Mouse (Mus musculus) midbrain, embryonic 13.5 days (tissue): ENCODE measurements around the gene Ldhb. TPM values are rescaled to one million over a fixed set of nuclear protein-coding genes. Genes with fewer than 3 reads are reported as not detected.
"Not testable (repeated sequence)": the region's sequence is repeated elsewhere in the genome, so short reads cannot be mapped to it uniquely, and the experiment has no call there.

ENCODE experiments used
- ATAC-seq: fragments of 200-750 bp; cut with Nextera tagmentation; 2 replicates; pipeline ENCODE4 v1.8.0; 2017; ENCODE audit warnings: mild to moderate bottlenecking, moderate TSS enrichment, moderate library complexity
- H3K27ac ChIP-seq: fragments of 300-500 bp; sonication (generic); 2 replicates; pipeline ENCODE4 v1.5.1; 2015; ENCODE audit warnings: inconsistent platforms, mild to moderate bottlenecking, moderate library complexity
- H3K27me3 ChIP-seq: fragments of 300-500 bp; sonication (generic); 2 replicates; pipeline ENCODE4 v1.6.1; 2015; ENCODE audit warnings: mild to moderate bottlenecking, inconsistent platforms
- H3K36me3 ChIP-seq: fragments of 300-500 bp; sonication (generic); 2 replicates; pipeline ENCODE4 v1.6.1; 2015; ENCODE audit warnings: mild to moderate bottlenecking, inconsistent platforms
- H3K4me1 ChIP-seq: fragments of 300-500 bp; sonication (generic); replicated peaks from 2 replicates; pipeline ENCODE4 v1.6.1; 2015; ENCODE audit warnings: inconsistent platforms
- H3K4me2 ChIP-seq: fragments of 300-500 bp; sonication (generic); replicated peaks from 2 replicates; pipeline ENCODE4 v1.6.1; 2015; ENCODE audit warnings: moderate library complexity, mild to moderate bottlenecking, inconsistent platforms
- H3K4me3 ChIP-seq: fragments of 300-500 bp; sonication (generic); replicated peaks from 2 replicates; pipeline ENCODE4 v1.5.1; 2015; ENCODE audit warnings: mild to moderate bottlenecking, inconsistent platforms
- H3K9ac ChIP-seq: fragments of 300-500 bp; sonication (generic); replicated peaks from 2 replicates; pipeline ENCODE4 v1.6.1; 2015; ENCODE audit warnings: mild to moderate bottlenecking, inconsistent platforms
- H3K9me3 ChIP-seq: fragments of 300-500 bp; sonication (generic); 2 replicates; pipeline ENCODE4 v1.6.1; 2016; ENCODE audit warnings: mild to moderate bottlenecking, inconsistent platforms
- whole genome bisulfite sequencing: fragments of 180-500 bp; shearing (Covaris S2); methylation state at CpG from one replicate; pipeline ENCODE4 v1.1.7; 2015; 5-methylcytosine and 5-hydroxymethylcytosine counted together
- polyA plus RNA-seq: library from polyadenylated mRNA; unstranded; fragments of >200 nt; fragmentation: Nextera tagmentation; extraction: Ambion mirVana; gene quantifications from 2 replicates; pipeline ENCODE4 v1.2.1, GENCODE M21; 2015

Ldhb gene
- polyA plus RNA-seq, 1 experiment from 2014 or later = 473 TPM

- H3K4me1 ChIP-seq = peaks cover 34% of the 10 kb centered on the region
- no peak overlapping the region for H3K9ac ChIP-seq
- no peaks in the 10 kb centered on the region for H3K9me3 ChIP-seq
- 25% methylated on average over 4 of the region's 4 CpGs for WGBS
- no peak overlapping the region; the same call in 1 of the 2 replicates for H3K4me3 ChIP-seq
- no peak for ATAC-seq
- H3K27ac ChIP-seq = no peak overlapping the region
- peaks cover 8% of the 10 kb centered on the region; the same call in 1 of the 2 replicates for H3K36me3 ChIP-seq
- H3K4me2 ChIP-seq = no peak overlapping the region
- peaks cover 30% of the 10 kb centered on the region for H3K27me3 ChIP-seq
Measured at GRCm38 (mm10) chr6:142508663-142509062, 906 bp upstream of the Ldhb start.

- Histone ChIP-seq H3K4me2 (peak overlapping the region; percentile 92), H3K36me3 (peaks cover 10% of the 10 kb centered on the region; the same call in 1 of the 2 replicates), H3K4me3 (peak overlapping the region; percentile 77), H3K27ac (peak overlapping the region; percentile 65), H3K9ac (peak overlapping the region; percentile 82), H3K4me1 (peaks cover 37% of the 10 kb centered on the region), H3K27me3 (peaks cover 30% of the 10 kb centered on the region), H3K9me3 (no peaks in the 10 kb centered on the region)
- peak; percentile 83 for ATAC-seq
- 2% methylated on average over 30 of the region's 30 CpGs for WGBS
Measured at GRCm38 (mm10) chr6:142507033-142507784, 548 bp downstream of the Ldhb start.

GRCm38 (mm10) chr6:142506338-142507032 lies 1.3 kb downstream of the Ldhb start:
- Histone ChIP-seq H3K4me3 (peak overlapping the region; percentile 77), H3K27me3 (peaks cover 25% of the 10 kb centered on the region), H3K36me3 (peaks cover 17% of the 10 kb centered on the region; the same call in 1 of the 2 replicates), H3K27ac (no peak overlapping the region), H3K4me1 (peaks cover 40% of the 10 kb centered on the region), H3K9ac (peak overlapping the region; percentile 82), H3K9me3 (no peaks in the 10 kb centered on the region), H3K4me2 (peak overlapping the region; percentile 92)
- WGBS = 8% methylated on average over 10 of the region's 10 CpGs
- ATAC-seq = no peak

GRCm38 (mm10) chr6:142503601-142504000 lies 4.2 kb downstream of the Ldhb start:
- H3K4me3 ChIP-seq = no peak overlapping the region
- H3K9ac ChIP-seq = no peak overlapping the region
- no peak overlapping the region for H3K27ac ChIP-seq
- no peak for ATAC-seq
- H3K27me3 ChIP-seq = no peaks in the 10 kb centered on the region
- no peak overlapping the region for H3K4me2 ChIP-seq
- H3K36me3 ChIP-seq = peaks cover 39% of the 10 kb centered on the region
- peaks cover 39% of the 10 kb centered on the region for H3K4me1 ChIP-seq
- no peaks in the 10 kb centered on the region for H3K9me3 ChIP-seq
- 75% methylated on average over 8 of the region's 8 CpGs for WGBS

GRCm38 (mm10) chr6:142502519-142503125 lies 5.1 kb downstream of the Ldhb start:
- H3K27me3 ChIP-seq = no peaks in the 10 kb centered on the region
- no peak overlapping the region for H3K9ac ChIP-seq
- H3K9me3 ChIP-seq = no peaks in the 10 kb centered on the region
- H3K36me3 ChIP-seq = peaks cover 48% of the 10 kb centered on the region
- no peak overlapping the region for H3K4me3 ChIP-seq
- ATAC-seq = no peak
- no peak overlapping the region for H3K4me2 ChIP-seq
- H3K27ac ChIP-seq = no peak overlapping the region
- 91% methylated on average over 10 of the region's 10 CpGs for WGBS
- peaks cover 32% of the 10 kb centered on the region for H3K4me1 ChIP-seq

GRCm38 (mm10) chr6:142490114-142490513 lies 17.6 kb downstream of the Ldhb start:
- H3K36me3 ChIP-seq = peaks cover 70% of the 10 kb centered on the region
- H3K9me3 ChIP-seq, H3K9ac ChIP-seq, H3K4me2 ChIP-seq, H3K27ac ChIP-seq, ATAC-seq, H3K27me3 ChIP-seq, H3K4me3 ChIP-seq, H3K4me1 ChIP-seq: not testable (repeated sequence)
- WGBS = 97% methylated on average over 6 of the region's 6 CpGs

- H3K4me3 ChIP-seq = no peak overlapping the region
- no peaks in the 10 kb centered on the region for H3K27me3 ChIP-seq
- H3K9me3 ChIP-seq = no peaks in the 10 kb centered on the region
- H3K4me1 ChIP-seq = no peaks in the 10 kb centered on the region
- WGBS = 90% methylated on average over 9 of the region's 9 CpGs
- no peak overlapping the region for H3K27ac ChIP-seq
- H3K4me2 ChIP-seq = no peak overlapping the region
- peaks cover 56% of the 10 kb centered on the region for H3K36me3 ChIP-seq
- no peak overlapping the region for H3K9ac ChIP-seq
- no peak for ATAC-seq
Measured at GRCm38 (mm10) chr6:142487638-142488037, 20.1 kb downstream of the Ldhb start.

- Histone ChIP-seq H3K9me3 (no peaks in the 10 kb centered on the region), H3K4me2 (no peak overlapping the region), H3K9ac (no peak overlapping the region), H3K27ac (no peak overlapping the region), H3K36me3 (peaks cover 40% of the 10 kb centered on the region), H3K27me3 (no peaks in the 10 kb centered on the region), H3K4me1 (no peaks in the 10 kb centered on the region), H3K4me3 (no peak overlapping the region)
- no peak for ATAC-seq
- WGBS = 90% methylated on average over 4 of the region's 4 CpGs
Measured at GRCm38 (mm10) chr6:142485478-142486123, 22.2 kb downstream of the Ldhb start.

GRCm38 (mm10) chr6:142477239-142477638 lies 30.5 kb downstream of the Ldhb start:
- H3K27ac ChIP-seq = no peak overlapping the region
- H3K9ac ChIP-seq = no peak overlapping the region
- no peak overlapping the region for H3K4me2 ChIP-seq
- H3K27me3 ChIP-seq = no peaks in the 10 kb centered on the region
- no peak overlapping the region for H3K4me3 ChIP-seq
- 84% methylated on average over 7 of the region's 7 CpGs for WGBS
- H3K4me1 ChIP-seq = no peaks in the 10 kb centered on the region
- H3K9me3 ChIP-seq = no peaks in the 10 kb centered on the region
- no peak for ATAC-seq
- H3K36me3 ChIP-seq = no peaks in the 10 kb centered on the region

GRCm38 (mm10) chr6:142472801-142473203 lies 35.0 kb downstream of the Ldhb start, which contains the start of gene Gys2:
Gene Gys2 (minus strand): TSS chr6:142473109.
- H3K4me2 ChIP-seq = no peak within 1 kb of the TSS
- WGBS = 66% methylated on average over 4 of the region's 4 CpGs
- no peaks in the 10 kb centered on the region for H3K27me3 ChIP-seq
- no peaks in the 10 kb centered on the region for H3K36me3 ChIP-seq
- H3K4me3 ChIP-seq = no peak within 1 kb of the TSS
- H3K27ac ChIP-seq = no peak within 1 kb of the TSS
- H3K9ac ChIP-seq = no peak within 1 kb of the TSS
- ATAC-seq = no peak
- H3K9me3 ChIP-seq = no peaks in the 10 kb centered on the region
- H3K4me1 ChIP-seq = no peaks in the 10 kb centered on the region

GRCm38 (mm10) chr6:142471141-142471540 lies 36.6 kb downstream of the Ldhb start:
- Histone ChIP-seq H3K27me3 (no peaks in the 10 kb centered on the region), H3K9me3 (no peaks in the 10 kb centered on the region), H3K4me2 (no peak overlapping the region), H3K27ac (no peak overlapping the region), H3K9ac (no peak overlapping the region), H3K4me3 (no peak overlapping the region), H3K36me3 (no peaks in the 10 kb centered on the region), H3K4me1 (no peaks in the 10 kb centered on the region)
- no peak for ATAC-seq
- 90% methylated on average over 8 of the region's 8 CpGs for WGBS

- H3K4me2 ChIP-seq = no peak overlapping the region
- no peak overlapping the region for H3K4me3 ChIP-seq
- no peaks in the 10 kb centered on the region for H3K27me3 ChIP-seq
- H3K9me3 ChIP-seq = no peaks in the 10 kb centered on the region
- no peak overlapping the region for H3K27ac ChIP-seq
- no peak overlapping the region for H3K9ac ChIP-seq
- H3K4me1 ChIP-seq = no peaks in the 10 kb centered on the region
- no peaks in the 10 kb centered on the region for H3K36me3 ChIP-seq
- peak; percentile 68; the same call in 1 of the 2 replicates for ATAC-seq
- WGBS = 62% methylated on average over 4 of the region's 4 CpGs
Measured at GRCm38 (mm10) chr6:142469602-142470001, 38.2 kb downstream of the Ldhb start.
